Mouse (Mus musculus): ENCODE data around the gene Foxn3.
"Not testable (repeated sequence)": the region's sequence is repeated elsewhere in the genome, so short reads cannot be mapped to it uniquely, and the experiment has no call there.

The Foxn3 gene

GRCm38 (mm10) chr12:99199124-99199483, 364.3 kb downstream of the Foxn3 start:
- DNase-seq: no peak

GRCm38 (mm10) chr12:99198428-99199123, 364.8 kb downstream of the Foxn3 start:
- no peak for DNase-seq

DNA sequence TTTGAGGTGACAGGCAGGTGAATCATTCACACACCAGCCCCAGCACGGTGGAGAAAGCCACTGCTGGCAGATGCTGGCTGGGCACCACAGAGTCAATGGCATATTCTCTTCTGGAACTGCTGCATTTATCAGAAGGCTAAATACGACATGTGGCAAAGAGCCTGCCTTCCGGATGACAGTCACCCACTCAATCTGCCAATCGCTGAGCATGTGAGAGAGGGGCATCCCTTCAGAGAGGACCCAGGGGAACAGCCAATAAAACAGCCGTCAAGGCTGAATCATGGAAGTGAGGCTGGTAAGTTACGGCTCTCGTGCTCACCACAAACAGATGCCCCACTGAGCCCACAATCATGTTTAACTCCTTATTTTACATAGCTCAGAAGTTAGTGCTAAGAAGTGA, 366.4 kb downstream of the Foxn3 start:
- DNase-seq: no peak

- DNase-seq: no peak
Observed at GRCm38 (mm10) chr12:99195655-99196054, 367.7 kb downstream of the Foxn3 start.

DNA sequence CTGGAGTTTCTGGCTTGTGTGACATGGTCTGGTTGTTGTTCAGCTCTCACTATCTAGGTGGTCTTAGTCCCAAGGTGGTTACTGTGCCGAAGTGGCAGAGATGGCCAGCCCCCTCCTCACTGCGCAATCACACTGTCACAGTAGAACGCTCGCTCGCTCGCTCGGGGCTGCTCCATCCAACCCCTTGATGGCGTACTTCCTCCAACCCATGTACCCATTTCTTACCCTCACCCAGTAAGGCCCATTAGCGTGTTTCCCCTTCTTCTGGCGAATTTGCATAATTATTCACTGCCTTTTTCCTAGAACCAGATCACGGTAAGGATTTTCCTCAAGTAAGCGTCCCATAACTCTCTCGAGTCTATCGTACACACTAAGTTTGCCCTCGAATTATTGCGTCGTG, 369.3 kb downstream of the Foxn3 start:
- DNase-seq: not testable (repeated sequence)

DNA sequence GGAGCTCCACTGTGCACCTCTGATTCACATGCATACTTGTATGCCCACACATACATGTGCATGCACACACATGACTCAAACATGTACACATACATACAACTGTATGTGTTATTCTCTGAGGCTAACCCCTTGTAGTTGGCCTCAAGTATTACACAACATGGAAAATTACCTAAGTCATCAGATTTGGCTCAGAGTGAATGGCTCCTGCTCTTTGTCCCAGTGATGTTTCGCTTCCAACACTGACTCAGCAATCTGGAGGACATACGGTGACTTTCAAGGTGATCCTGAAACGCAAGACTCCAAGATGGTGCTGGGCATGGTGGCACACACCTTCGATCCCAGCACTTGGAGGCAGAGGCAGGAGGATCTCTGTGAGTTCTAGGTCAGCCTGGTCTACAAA, 375.7 kb downstream of the Foxn3 start:
- DNase-seq: no peak

GRCm38 (mm10) chr12:99186239-99186638, 377.1 kb downstream of the Foxn3 start:
- no peak for DNase-seq

DNA sequence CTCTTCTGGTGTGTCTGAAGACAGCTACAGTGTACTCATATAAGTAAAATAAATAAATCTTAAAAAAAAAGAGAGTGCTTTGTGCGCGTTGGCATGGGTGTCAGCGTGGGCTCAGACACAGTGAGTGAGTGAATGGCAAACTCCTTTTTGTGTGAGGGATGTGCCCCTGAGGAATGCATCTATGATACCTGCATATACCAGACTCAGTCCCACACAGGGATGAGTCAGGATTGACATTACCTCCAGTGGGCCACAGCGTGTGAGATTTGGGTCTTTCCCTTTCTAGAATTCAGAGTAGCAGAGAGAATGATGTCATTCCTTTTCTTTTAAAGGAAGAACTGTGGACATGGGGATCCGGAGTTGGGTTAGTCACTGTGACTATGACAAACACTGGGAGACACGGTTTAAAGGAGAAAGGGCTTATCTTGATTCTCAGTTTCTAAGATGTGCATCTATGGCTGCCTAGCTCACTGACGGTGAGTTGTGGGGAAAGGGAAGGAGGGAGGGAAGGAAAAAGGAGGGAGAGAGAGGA, 380.1 kb downstream of the Foxn3 start:
- no peak for DNase-seq

DNA sequence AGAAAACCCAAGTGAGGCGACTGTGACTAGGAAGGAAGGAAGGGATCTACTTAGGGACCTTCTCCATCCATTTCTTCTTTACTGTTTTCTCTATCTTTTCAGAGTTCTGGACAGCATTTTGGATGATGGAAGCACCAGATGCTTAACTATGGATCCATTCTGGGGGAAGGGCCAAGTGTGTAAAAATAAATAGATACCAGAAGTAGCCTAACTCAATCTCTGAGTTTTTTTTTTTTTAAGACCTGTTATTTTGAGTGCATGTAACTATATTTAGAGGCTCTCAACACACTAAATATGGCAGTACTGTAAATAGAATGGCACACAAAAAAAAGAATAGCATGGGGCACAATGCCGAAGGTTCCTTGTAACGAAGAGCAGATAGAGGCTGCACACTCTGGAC, 381.0 kb downstream of the Foxn3 start:
- DNase-seq: no peak

DNA sequence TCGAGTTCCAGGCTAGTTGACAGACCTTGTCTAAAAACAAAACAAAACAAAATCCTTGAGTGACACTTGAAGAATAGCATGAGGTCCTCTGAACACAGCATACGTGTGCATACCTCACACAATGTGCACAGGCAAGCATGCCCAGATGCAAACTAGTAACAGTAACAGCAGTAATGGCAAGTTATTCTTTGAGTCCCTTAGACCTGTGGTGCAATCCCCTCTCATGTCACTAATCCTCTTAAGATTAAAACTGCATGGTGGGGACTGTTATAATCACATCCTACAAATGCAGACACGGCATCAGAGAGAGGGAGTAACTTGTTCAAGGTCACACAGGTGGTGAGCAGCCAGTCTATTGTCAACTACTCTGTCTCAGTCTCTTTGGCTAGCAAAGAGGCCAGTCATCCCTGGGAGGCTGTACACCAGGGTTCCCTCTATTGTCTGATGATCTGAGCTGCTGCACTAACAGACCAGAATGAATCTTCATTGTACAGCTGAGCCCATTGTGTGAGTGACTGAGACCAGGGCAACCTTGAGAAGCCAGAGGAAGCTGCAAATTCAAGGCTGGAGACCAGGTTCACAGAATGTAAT, 383.1 kb downstream of the Foxn3 start:
- no peak for DNase-seq

GRCm38 (mm10) chr12:99174979-99175621, 388.3 kb downstream of the Foxn3 start:
- no peak for DNase-seq

GRCm38 (mm10) chr12:99172170-99172569, 391.2 kb downstream of the Foxn3 start:
- peak; percentile 31 for DNase-seq

GRCm38 (mm10) chr12:99169925-99170324, 393.5 kb downstream of the Foxn3 start:
- DNase-seq: no peak

- DNase-seq: peak; percentile 61
Observed at GRCm38 (mm10) chr12:99166091-99166490, 397.3 kb downstream of the Foxn3 start.

- DNase-seq: no peak
Observed at GRCm38 (mm10) chr12:99163342-99163682, 400.1 kb downstream of the Foxn3 start.

- no peak for DNase-seq
Observed at GRCm38 (mm10) chr12:99162639-99163341, 400.6 kb downstream of the Foxn3 start.

- DNase-seq: peak; percentile 53
Observed at GRCm38 (mm10) chr12:99162188-99162587, 401.2 kb downstream of the Foxn3 start.

DNA sequence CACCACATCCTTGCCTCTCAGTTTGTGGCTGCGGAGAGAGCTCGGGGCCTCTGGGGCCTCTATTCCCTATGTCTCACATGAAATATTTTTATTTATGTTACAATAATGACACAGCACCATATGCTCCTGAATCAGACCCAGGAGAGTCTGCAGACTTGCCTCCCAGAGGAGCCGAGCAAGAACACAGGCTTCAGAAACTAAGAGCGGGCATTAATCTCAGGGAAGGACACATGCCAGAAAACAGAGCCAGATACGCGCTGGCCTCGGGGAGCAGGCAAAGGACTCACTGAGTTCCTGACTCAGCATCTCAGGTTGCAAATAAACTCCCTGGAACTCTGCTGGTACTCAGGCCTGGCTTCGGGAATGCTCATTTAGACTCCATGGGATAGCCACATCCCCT, 403.3 kb downstream of the Foxn3 start:
- DNase-seq: no peak

- DNase-seq: no peak
Observed at GRCm38 (mm10) chr12:99155904-99156303, 407.5 kb downstream of the Foxn3 start.

DNA sequence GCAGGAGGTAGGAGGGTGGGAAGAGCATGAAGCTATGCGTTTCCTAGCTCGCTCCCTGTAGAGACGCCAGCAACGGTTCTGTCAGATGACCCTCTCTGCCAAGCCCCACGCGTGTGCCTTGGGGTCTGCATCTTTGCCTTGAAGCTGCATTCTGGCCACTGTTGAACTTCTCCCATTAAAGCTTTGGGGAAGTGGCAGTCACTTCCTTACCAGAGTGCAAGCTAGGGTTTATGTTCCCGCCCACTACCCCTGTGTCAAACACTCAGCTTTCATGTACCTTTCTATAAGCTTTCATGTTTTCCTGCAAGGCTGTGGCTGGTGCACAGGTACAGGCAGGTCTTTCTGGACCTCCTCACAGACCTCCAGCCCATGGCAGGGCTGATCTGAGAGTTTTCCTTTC, 409.2 kb downstream of the Foxn3 start:
- no peak for DNase-seq

DNA sequence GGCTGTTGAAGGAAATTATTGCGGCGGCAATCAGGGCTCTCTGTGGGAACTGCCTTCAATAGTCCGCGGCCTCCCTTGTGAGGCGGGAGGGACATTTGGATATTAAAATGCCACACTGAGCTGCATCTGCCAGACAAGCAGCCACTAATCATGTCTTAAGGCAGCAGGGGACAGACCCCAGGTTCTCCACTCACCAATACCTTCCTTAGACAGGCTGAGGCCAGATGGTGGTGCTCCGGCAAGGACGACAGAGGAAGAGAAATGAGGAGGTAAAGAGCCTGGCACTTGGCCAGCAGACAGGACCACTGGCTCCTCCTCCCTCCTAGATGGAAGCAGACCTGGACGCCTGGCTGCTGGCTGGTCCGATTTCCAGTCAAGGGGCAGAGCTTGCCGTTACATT, 409.7 kb downstream of the Foxn3 start:
- no peak for DNase-seq

DNA sequence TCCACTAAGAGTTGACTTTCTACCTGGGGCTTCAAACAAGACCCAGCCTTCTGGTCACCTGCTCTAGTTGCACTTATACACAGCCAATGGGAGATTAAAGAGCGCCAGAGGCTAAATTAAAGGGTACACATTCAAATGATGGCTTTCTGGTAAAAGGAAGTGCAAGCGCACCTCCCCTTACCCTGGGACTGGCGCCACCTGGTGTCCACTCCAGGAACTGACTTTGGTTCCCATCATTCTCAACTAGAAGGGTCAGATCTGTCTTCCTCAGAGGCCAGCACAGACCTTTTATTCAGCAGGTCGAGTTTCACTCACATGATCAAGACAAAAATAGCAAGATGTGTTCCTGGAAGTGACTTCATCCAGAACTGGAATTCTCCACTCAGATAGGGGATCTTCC, 413.3 kb downstream of the Foxn3 start:
- peak; percentile 82 for DNase-seq

GRCm38 (mm10) chr12:99149193-99149592, 414.2 kb downstream of the Foxn3 start:
- DNase-seq: no peak

Measured in thymus, postnatal 14 days (tissue).